Mouse (Mus musculus): ENCODE measurements around the gene Flywch1.

Flywch1 gene

GRCm38 (mm10) chr17:23705525-23706104 is 65.8 kb downstream of the Flywch1 start:
- DNase-seq (ENCODE audit: low read depth, low spot score) = no peak

- no peak for DNase-seq (ENCODE audit: low read depth, low spot score)
These were observed 66.7 kb downstream of the Flywch1 start for GRCm38 (mm10) chr17:23704741-23705140.

GRCm38 (mm10) chr17:23703301-23703700 is 68.1 kb downstream of the Flywch1 start:
- DNase-seq (ENCODE audit: low read depth, low spot score) = no peak

Data from mesoderm, embryonic 11.5 days (tissue).